Mouse (Mus musculus) brain, embryonic 14.5 days (tissue): ENCODE data around the gene 1700015F17Rik.

ENCODE experiments used
- CTCF ChIP-seq: fragments of 200-500 bp; IDR thresholded peaks from 2 replicates; pipeline ENCODE4 v1.5.1; 2012; ENCODE audit warnings: inconsistent platforms, mild to moderate bottlenecking, moderate library complexity, borderline replicate concordance; ENCODE audit not compliant: insufficient read depth, insufficient read length; ENCODE audit errors: extremely low read depth
- POLR2A ChIP-seq: fragments of 200-500 bp; IDR thresholded peaks from 2 replicates; pipeline ENCODE4 v1.6.1; 2012; ENCODE audit warnings: mild to moderate bottlenecking, inconsistent platforms, borderline replicate concordance; ENCODE audit not compliant: poor library complexity, insufficient read depth, insufficient read length, severe bottlenecking; ENCODE audit errors: extremely low read depth

- no peak for TF ChIP-seq CTCF
- TF ChIP-seq POLR2A = no peak
Measured at GRCm38 (mm10) chr5:5504456-5504855, 25.5 kb upstream of the 1700015F17Rik start.
